Mouse (Mus musculus) brain, adult 2 months (tissue): ENCODE results near the gene Lrch1.

Experiments
- DNase-seq: peaks from one replicate; pipeline ENCODE4 v3.0.0; 2011; ENCODE audit warnings: low read depth, low spot score

Lrch1 gene

GRCm38 (mm10) chr14:74814848-74815789, 132.6 kb downstream of the Lrch1 start:
- no peak for DNase-seq

GRCm38 (mm10) chr14:74811617-74812016, 136.1 kb downstream of the Lrch1 start:
- DNase-seq, result no peak

- DNase-seq, result no peak
Observed at GRCm38 (mm10) chr14:74801961-74802360, 145.7 kb downstream of the Lrch1 start.

GRCm38 (mm10) chr14:74798063-74798890, 149.4 kb downstream of the Lrch1 start:
- peak; percentile 43 for DNase-seq

GRCm38 (mm10) chr14:74797386-74798062, 150.2 kb downstream of the Lrch1 start:
- DNase-seq, result no peak

- no peak for DNase-seq
Observed at GRCm38 (mm10) chr14:74794931-74795330, 152.7 kb downstream of the Lrch1 start.

GRCm38 (mm10) chr14:74792793-74793192, 154.9 kb downstream of the Lrch1 start:
- DNase-seq, result no peak

- DNase-seq, result no peak
Observed at GRCm38 (mm10) chr14:74790535-74790934, 157.1 kb downstream of the Lrch1 start.

GRCm38 (mm10) chr14:74788766-74789165, 158.9 kb downstream of the Lrch1 start:
- DNase-seq, result peak; percentile 19

- peak; percentile 50 for DNase-seq
Observed at GRCm38 (mm10) chr14:74787717-74788116, 160.0 kb downstream of the Lrch1 start.

GRCm38 (mm10) chr14:74784243-74784934, 163.3 kb downstream of the Lrch1 start:
- peak; percentile 38 for DNase-seq

GRCm38 (mm10) chr14:74774046-74774619, 173.5 kb downstream of the Lrch1 start:
- no peak for DNase-seq

- peak; percentile 23 for DNase-seq
Observed at GRCm38 (mm10) chr14:74767892-74768291, 179.8 kb downstream of the Lrch1 start.

GRCm38 (mm10) chr14:74764191-74764918, 183.3 kb downstream of the Lrch1 start:
- DNase-seq, result peak; percentile 80

GRCm38 (mm10) chr14:74736850-74737249, 210.8 kb downstream of the Lrch1 start:
- no peak for DNase-seq

- DNase-seq, result no peak
Observed at GRCm38 (mm10) chr14:74735471-74735870, 212.2 kb downstream of the Lrch1 start.

- DNase-seq, result no peak
Observed at GRCm38 (mm10) chr14:74733397-74733796, 214.3 kb downstream of the Lrch1 start.

- peak; percentile 95 for DNase-seq
Observed at GRCm38 (mm10) chr14:74732079-74732783, 215.4 kb downstream of the Lrch1 start, which contains the start of gene Esd. Gene Esd, plus strand, starts transcription at chr14:74732297.
